Mouse (Mus musculus): ENCODE data around the gene Gm14525.
"Not testable (repeated sequence)": the region's sequence is repeated elsewhere in the genome, so short reads cannot be mapped to it uniquely, and the experiment has no call there.

Gene Gm14525

GRCm38 (mm10) chrX:26702538-26702937 is at the start of gene Gm14525:
TSS of gene Gm14525 (minus strand) at chrX:26702638.
- DNase-seq (ENCODE audit: extremely low read depth, low read depth): not testable (repeated sequence)

All from MEL-GATA-1-ER (cell line).